In genomic region chr10:92102755-92103154, GRCm38 (mm10) we compare ENCODE assay signal across 11 mouse cellular contexts.
"Had no signal": no experiment of that assay in that cellular context is flagged by ENCODE, and none has a peak within 500 bp of the region (broad histone marks: within the 10 kb centered on the region; RNA-seq: fewer than 3 reads in every experiment).

No protein-coding gene starts in this region.

- H3K4me3 ChIP-seq: layer of hippocampus, adult 2 months; limb, embryonic 10.5 days; liver, embryonic 15.5 days had no signal

- H3K4me1 ChIP-seq: limb, embryonic 10.5 days; liver, embryonic 15.5 days had no signal

- H3K27ac ChIP-seq: layer of hippocampus, adult 2 months; limb, embryonic 10.5 days; liver, embryonic 15.5 days; stomach, postnatal 0 days had no signal

- H3K36me3 ChIP-seq: limb, embryonic 10.5 days; liver, embryonic 15.5 days had no signal

- DNase-seq: kidney, postnatal 10 days; kidney, postnatal 4 days; lung, adult 2 months; lung, postnatal 36 days; thymus, postnatal 14 days had no signal

- ATAC-seq: lung, postnatal 0 days had no signal

- H3K9me3 ChIP-seq: limb, embryonic 10.5 days; liver, embryonic 15.5 days had no signal

- H3K9ac ChIP-seq: liver, embryonic 15.5 days had no signal

- H3K27me3 ChIP-seq: liver, embryonic 15.5 days had no signal

- H3K4me2 ChIP-seq: liver, embryonic 11.5 days; liver, embryonic 15.5 days had no signal
